Comparison of ENCODE assay signal across 25 mouse cellular contexts in genomic region chr4:107232219-107232618, GRCm38 (mm10). TPM values are rescaled to one million over a fixed set of nuclear protein-coding genes. Genes with fewer than 3 reads are reported as not detected.
"Had no signal": no experiment of that assay in that cellular context is flagged by ENCODE, and none has a peak within 500 bp of the region (broad histone marks: within the 10 kb centered on the region; RNA-seq: fewer than 3 reads in every experiment).

No protein-coding gene starts in this region.

- H3K27ac ChIP-seq: liver, embryonic 14.5 days; midbrain, embryonic 10.5 days; midbrain, embryonic 12.5 days; neural tube, embryonic 13.5 days; neural tube, embryonic 15.5 days; stomach, embryonic 15.5 days; stomach, postnatal 0 days had no signal

- H3K4me1 ChIP-seq: midbrain, embryonic 10.5 days; midbrain, embryonic 12.5 days; neural tube, embryonic 13.5 days; neural tube, embryonic 15.5 days; stomach, embryonic 15.5 days had no signal

- DNase-seq: lung, adult 18-20 months; lung, embryonic 14.5 days; lung, postnatal 14 days; midbrain, embryonic 14.5 days; retina, postnatal 1 day; right cerebral cortex, adult 18-20 months; right cerebral cortex, postnatal 14 days; right cerebral cortex, postnatal 4 days; spleen, adult 18-20 months; thymus, adult 2 months; thymus, postnatal 25 days; thymus, postnatal 4 days had no signal

- H3K4me3 ChIP-seq: midbrain, embryonic 10.5 days; midbrain, embryonic 12.5 days; myocyte; neural tube, embryonic 13.5 days; neural tube, embryonic 15.5 days; stomach, embryonic 15.5 days had no signal

RNA-seq across cellular contexts. Expression of gene Ldlrad1, which starts 23.2 kb away (rescaled TPM):
- total RNA-seq: megakaryocyte, adult 5-6 weeks; megakaryocyte-erythroid progenitor cell, adult 5-6 weeks had no signal
- polyA plus RNA-seq: liver, embryonic 14.5 days; liver, embryonic 16.5 days; lung, embryonic 14.5 days; midbrain, embryonic 10.5 days; midbrain, embryonic 12.5 days; midbrain, embryonic 14.5 days; midbrain, embryonic 16.5 days; myocyte; neural tube, embryonic 11.5 days; neural tube, embryonic 13.5 days; neural tube, embryonic 15.5 days; stomach, embryonic 15.5 days had no signal
